Mouse (Mus musculus) midbrain, postnatal 0 days (tissue): ENCODE measurements around the gene Atp6v0e. TPM values are rescaled to one million over a fixed set of nuclear protein-coding genes. Genes with fewer than 3 reads are reported as not detected.

ENCODE experiments used
- ATAC-seq: fragments of 200-750 bp; cut with Nextera tagmentation; 2 replicates; pipeline ENCODE4 v1.8.0; 2017; ENCODE audit warnings: moderate number of reproducible peaks, mild to moderate bottlenecking, moderate TSS enrichment, moderate library complexity; ENCODE audit not compliant: low FRiP score
- DNase-seq: peaks from one replicate; pipeline ENCODE4 v3.0.0-alpha.2; 2015; ENCODE audit warnings: low spot score
- H3K27ac ChIP-seq: fragments of 300-500 bp; sonication (generic); 2 replicates; pipeline ENCODE4 v1.5.1; 2014; ENCODE audit warnings: low read depth, mild to moderate bottlenecking, low read length, mixed read lengths
- H3K27me3 ChIP-seq: fragments of 300-500 bp; sonication (generic); 2 replicates; pipeline ENCODE4 v1.6.1; 2014; ENCODE audit warnings: low read length, control low read depth, mixed read lengths; ENCODE audit not compliant: insufficient read depth
- H3K36me3 ChIP-seq: fragments of 300-500 bp; sonication (generic); 2 replicates; pipeline ENCODE4 v1.6.1; 2014; ENCODE audit warnings: low read length, control low read depth, mixed read lengths; ENCODE audit not compliant: insufficient read depth
- H3K4me1 ChIP-seq: fragments of 300-500 bp; sonication (generic); 2 replicates; pipeline ENCODE4 v1.6.1; 2014; ENCODE audit warnings: mild to moderate bottlenecking, control low read depth, antibody characterized with exemption, low read length, mixed read lengths; ENCODE audit not compliant: insufficient read depth
- H3K4me2 ChIP-seq: fragments of 300-500 bp; sonication (generic); 2 replicates; pipeline ENCODE4 v1.6.1; 2014; ENCODE audit warnings: low read depth, mild to moderate bottlenecking, low read length, mixed read lengths; ENCODE audit not compliant: poor library complexity, severe bottlenecking
- H3K4me3 ChIP-seq: fragments of 300-500 bp; sonication (generic); 2 replicates; pipeline ENCODE4 v1.5.1; 2014; ENCODE audit warnings: low read depth, mild to moderate bottlenecking, low read length, moderate library complexity
- H3K9ac ChIP-seq: fragments of 300-500 bp; sonication (generic); replicated peaks from 2 replicates; pipeline ENCODE4 v1.6.1; 2014; ENCODE audit warnings: mild to moderate bottlenecking, low read length, moderate library complexity, mixed read lengths; ENCODE audit not compliant: poor library complexity, severe bottlenecking
- H3K9me3 ChIP-seq: fragments of 300-500 bp; sonication (generic); 2 replicates; pipeline ENCODE4 v1.6.1; 2016; ENCODE audit warnings: low read length, control low read depth
- CTCF ChIP-seq: IDR thresholded peaks from 2 replicates; pipeline ENCODE4 v1.5.1; 2016; ENCODE audit warnings: antibody characterized with exemption, mild to moderate bottlenecking
- WGBS: fragments of 180-500 bp; shearing (Covaris S2); extraction: QIAGEN DNeasy Blood & Tissue Kit; methylation state at CpG from one replicate; pipeline ENCODE4 v1.1.7; 2014; 5-methylcytosine and 5-hydroxymethylcytosine counted together
- polyA plus RNA-seq: library from polyadenylated mRNA; unstranded; fragments of >200 nt; fragmentation: Nextera tagmentation; extraction: Ambion mirVana; gene quantifications from 2 replicates; pipeline ENCODE4 v1.2.1, GENCODE M21; 2015
- total RNA-seq: library from RNA; depleted of rRNA; stranded (reverse); fragments of >200 nt; gene quantifications from 2 replicates; pipeline ENCODE4 v1.2.3, GENCODE M21; 2014

Gene Atp6v0e
- total and polyA plus RNA-seq, 2 experiments from 2014 or later: 80.6 to 85.3 TPM

DNA sequence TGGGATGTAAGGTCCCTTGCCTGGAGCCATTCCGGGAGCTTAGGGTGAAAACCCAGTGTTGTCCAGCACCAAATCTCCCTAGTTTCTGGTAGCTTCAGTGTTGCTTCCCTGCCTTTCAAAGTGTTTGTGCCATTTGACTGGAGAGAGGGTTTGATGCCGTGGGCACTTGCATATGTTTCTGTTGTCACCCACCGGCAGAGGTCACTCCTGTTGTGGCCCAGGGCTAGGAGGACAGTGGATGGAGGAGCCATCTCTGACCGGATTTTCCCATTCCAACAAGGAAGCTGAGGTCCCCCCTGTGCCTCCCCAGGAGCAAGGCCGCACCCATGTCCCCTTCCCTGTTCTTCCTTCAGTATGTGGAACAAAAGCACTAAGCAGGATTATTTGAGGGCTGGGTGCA lies 27.2 kb downstream of the Atp6v0e start:
- H3K4me2 ChIP-seq: no peak overlapping the region
- H3K36me3 ChIP-seq: no peaks in the 10 kb centered on the region
- 72% methylated on average over 5 of the region's 5 CpGs for WGBS
- H3K4me1 ChIP-seq: no peaks in the 10 kb centered on the region
- no peak for TF ChIP-seq CTCF
- H3K27ac ChIP-seq: no peak overlapping the region; the same call in 1 of the 2 replicates
- no peak overlapping the region for H3K9ac ChIP-seq
- H3K4me3 ChIP-seq: no peak overlapping the region
- DNase-seq: no peak
- H3K27me3 ChIP-seq: no peaks in the 10 kb centered on the region
- no peaks in the 10 kb centered on the region for H3K9me3 ChIP-seq
- no peak for ATAC-seq

DNA sequence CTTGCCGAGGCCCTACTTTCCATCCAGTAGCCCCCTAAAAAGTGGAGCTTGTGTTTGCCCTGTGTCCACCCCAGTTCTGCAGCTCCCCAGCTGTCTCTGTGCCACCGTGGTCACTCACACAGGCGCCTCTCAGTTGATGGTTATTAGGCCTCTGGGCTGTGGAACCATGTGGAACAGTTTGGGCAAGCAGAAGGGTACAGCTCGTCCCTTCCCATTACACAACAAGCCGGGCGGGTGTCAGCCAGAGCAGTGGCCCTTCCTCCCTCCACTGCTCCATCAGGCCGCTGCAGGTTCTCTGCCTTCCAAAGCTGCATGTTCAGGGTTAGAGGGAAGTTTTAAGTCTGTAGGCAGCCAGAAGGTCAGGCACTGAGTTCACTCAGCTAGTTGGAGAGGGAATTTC lies 28.1 kb downstream of the Atp6v0e start:
- WGBS: 87% methylated on average over 7 of the region's 7 CpGs
- no peak overlapping the region for H3K27ac ChIP-seq
- no peaks in the 10 kb centered on the region for H3K9me3 ChIP-seq
- ATAC-seq: no peak
- H3K4me3 ChIP-seq: no peak overlapping the region
- no peak overlapping the region for H3K9ac ChIP-seq
- H3K36me3 ChIP-seq: no peaks in the 10 kb centered on the region
- no peaks in the 10 kb centered on the region for H3K4me1 ChIP-seq
- H3K27me3 ChIP-seq: no peaks in the 10 kb centered on the region
- no peak for TF ChIP-seq CTCF
- no peak overlapping the region for H3K4me2 ChIP-seq
- no peak for DNase-seq

DNA sequence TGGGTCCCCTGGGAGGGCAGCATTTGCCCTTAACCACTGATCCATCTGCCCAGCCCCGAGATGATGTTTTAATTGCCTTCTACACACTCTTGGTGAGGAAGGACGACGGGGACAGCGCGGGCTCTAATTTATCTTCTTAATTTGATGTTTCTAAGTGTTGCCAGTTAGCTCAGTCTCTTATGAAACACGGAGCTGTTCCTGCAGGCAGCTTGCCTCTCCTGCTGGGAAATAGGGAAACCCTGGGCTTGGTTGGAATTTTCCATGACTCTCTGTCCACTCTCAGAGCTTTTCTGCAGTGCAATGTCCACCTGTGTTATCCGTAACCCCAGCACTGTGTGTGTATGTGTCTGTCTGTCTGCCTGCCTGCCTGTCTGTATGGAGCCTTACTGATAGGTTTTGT lies 30.4 kb downstream of the Atp6v0e start:
- no peaks in the 10 kb centered on the region for H3K9me3 ChIP-seq
- H3K4me3 ChIP-seq: no peak overlapping the region
- H3K27ac ChIP-seq: no peak overlapping the region
- H3K4me1 ChIP-seq: no peaks in the 10 kb centered on the region
- TF ChIP-seq CTCF: no peak
- H3K36me3 ChIP-seq: peaks cover 12% of the 10 kb centered on the region
- ATAC-seq (no peak), DNase-seq (no peak)
- no peaks in the 10 kb centered on the region for H3K27me3 ChIP-seq
- H3K4me2 ChIP-seq: no peak overlapping the region
- no peak overlapping the region for H3K9ac ChIP-seq
- 86% methylated on average over 7 of the region's 7 CpGs for WGBS

DNA sequence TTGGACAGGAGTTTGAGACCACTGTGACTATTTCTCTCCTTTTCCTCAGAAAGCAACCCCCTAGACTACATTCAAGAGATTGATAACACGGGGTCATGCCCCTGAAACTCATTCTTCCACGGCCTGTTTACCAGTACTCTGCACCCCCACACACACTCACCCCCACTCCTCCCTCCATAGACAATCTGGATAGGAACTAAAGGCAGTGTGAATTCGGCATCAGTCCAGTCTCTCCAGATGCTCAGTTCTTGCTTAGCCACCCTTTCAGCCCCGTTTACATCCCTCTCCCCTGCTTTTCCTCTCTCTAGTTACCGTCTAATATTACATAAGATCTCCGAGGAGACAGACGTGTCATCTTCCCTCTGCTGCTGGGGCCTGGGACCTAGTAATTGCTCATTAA lies 31.1 kb downstream of the Atp6v0e start:
- ATAC-seq (no peak), DNase-seq (no peak)
- Histone ChIP-seq H3K9me3 (no peaks in the 10 kb centered on the region), H3K4me2 (no peak overlapping the region), H3K36me3 (peaks cover 18% of the 10 kb centered on the region), H3K27me3 (no peaks in the 10 kb centered on the region), H3K9ac (no peak overlapping the region), H3K27ac (no peak overlapping the region), H3K4me1 (no peaks in the 10 kb centered on the region), H3K4me3 (no peak overlapping the region)
- no peak for TF ChIP-seq CTCF
- 85% methylated on average over 7 of the region's 7 CpGs for WGBS

DNA sequence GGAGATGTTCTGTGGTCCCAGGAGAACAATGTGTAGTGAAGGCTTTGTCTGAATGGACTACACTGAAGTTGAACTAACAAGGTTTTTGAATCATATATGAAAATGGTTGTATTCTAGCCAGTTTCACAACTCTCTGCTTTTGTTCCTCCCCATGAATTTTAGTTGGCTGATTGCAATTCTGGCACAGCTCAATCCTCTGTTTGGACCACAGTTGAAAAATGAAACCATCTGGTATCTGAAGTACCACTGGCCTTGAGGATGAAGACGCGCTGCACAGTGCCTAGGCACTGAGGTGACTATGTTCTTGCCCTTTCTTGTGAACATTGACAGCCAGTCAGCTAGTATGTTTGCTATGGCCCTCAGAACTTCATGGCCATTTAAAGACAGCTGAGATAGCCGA lies 32.2 kb downstream of the Atp6v0e start:
- no peak overlapping the region for H3K4me3 ChIP-seq
- peaks cover 24% of the 10 kb centered on the region for H3K36me3 ChIP-seq
- no peaks in the 10 kb centered on the region for H3K4me1 ChIP-seq
- WGBS: 98% methylated on average over 3 of the region's 3 CpGs
- no peak for TF ChIP-seq CTCF
- no peak overlapping the region for H3K4me2 ChIP-seq
- H3K27me3 ChIP-seq: no peaks in the 10 kb centered on the region
- H3K9ac ChIP-seq: no peak overlapping the region
- DNase-seq: no peak
- H3K27ac ChIP-seq: no peak overlapping the region
- ATAC-seq: no peak
- no peaks in the 10 kb centered on the region for H3K9me3 ChIP-seq

DNA sequence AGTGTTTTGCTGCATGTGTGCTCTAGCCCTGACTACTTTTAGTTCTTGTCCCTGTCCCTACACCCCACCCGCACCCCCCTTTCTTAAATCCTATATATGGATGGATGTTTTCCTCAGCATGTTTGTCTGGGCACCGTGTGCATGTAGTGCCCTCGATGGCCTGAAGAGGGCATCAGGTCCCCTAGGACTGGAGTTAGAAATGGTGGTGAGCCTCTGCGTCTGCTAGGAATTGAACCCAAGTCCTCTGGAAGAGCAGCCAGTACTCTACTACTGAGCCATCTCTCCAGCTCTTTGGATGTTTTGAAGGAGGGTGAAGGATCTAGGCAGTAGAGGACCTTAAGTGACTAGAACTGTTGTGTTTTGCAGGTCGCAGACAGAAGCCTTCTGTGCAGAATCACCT lies 35.8 kb downstream of the Atp6v0e start:
- no peak overlapping the region for H3K4me2 ChIP-seq
- H3K36me3 ChIP-seq: peaks cover 29% of the 10 kb centered on the region
- no peak overlapping the region for H3K9ac ChIP-seq
- H3K27ac ChIP-seq: no peak overlapping the region
- WGBS: 90% methylated on average over 5 of the region's 5 CpGs
- DNase-seq (no peak), ATAC-seq (no peak)
- no peak overlapping the region for H3K4me3 ChIP-seq
- TF ChIP-seq CTCF: peak; percentile 40
- no peaks in the 10 kb centered on the region for H3K4me1 ChIP-seq
- H3K9me3 ChIP-seq: no peaks in the 10 kb centered on the region
- H3K27me3 ChIP-seq: no peaks in the 10 kb centered on the region
